Mouse (Mus musculus): ENCODE data around the gene Gpatch2. TPM values are rescaled to one million over a fixed set of nuclear protein-coding genes. Genes with fewer than 3 reads are reported as not detected.

Gene Gpatch2
- polyA plus RNA-seq, 1 experiment: 11.6 TPM

DNA sequence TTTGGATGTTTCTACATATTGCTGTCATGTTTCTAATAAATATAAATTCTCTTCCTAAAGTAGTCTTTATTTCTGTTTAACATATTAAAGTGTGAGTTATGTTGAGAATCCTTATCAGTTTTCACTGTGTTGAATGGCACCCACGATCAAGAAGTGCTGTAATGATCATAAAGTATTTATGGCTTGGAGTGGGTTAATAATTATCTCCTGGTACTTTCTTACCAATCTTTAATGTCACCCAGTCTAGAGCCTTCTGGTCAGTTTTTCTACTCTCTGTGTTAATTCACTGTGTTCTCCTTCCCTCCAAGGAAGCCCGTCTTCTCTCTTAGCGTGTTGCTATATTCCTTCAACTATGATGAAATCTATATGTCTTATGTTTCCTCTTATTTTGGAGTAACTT is 25.0 kb downstream of the Gpatch2 start:
- Histone ChIP-seq H3K4me1 (ENCODE audit: control insufficient read depth, insufficient read depth, low read length) (peaks cover 6% of the 10 kb centered on the region), H3K27ac (ENCODE audit: insufficient read depth, low read depth, low read length) (no peak overlapping the region), H3K4me3 (ENCODE audit: insufficient read depth, low read length) (no peak overlapping the region)
- TF ChIP-seq POLR2A (IDR thresholded peaks at IDR 0.05; ENCODE audit: borderline replicate concordance, low read depth, low read length) (no peak), CTCF (IDR thresholded peaks at IDR 0.05; ENCODE audit: low read depth, low read length) (no peak)

DNA sequence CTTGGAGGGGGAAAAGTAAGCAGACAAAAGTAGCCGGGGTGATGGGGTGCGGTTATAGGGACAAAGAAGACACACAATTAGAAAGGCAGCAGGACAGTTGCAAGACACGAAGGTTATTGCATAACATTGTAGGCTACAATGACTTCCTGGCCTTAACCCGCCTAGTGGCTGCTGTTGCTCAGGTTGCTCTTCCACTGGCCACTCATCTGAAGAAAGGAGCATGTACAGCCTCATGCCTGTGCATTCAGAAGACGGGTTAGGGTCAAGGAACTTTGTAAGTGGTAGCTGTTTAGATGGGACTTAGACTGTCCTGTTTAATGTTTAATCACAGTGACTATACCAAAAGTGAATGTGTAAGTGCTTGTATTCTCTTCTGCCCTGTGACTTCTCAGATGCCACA is 26.0 kb downstream of the Gpatch2 start:
- Histone ChIP-seq H3K4me1 (ENCODE audit: control insufficient read depth, insufficient read depth, low read length) (peaks cover 6% of the 10 kb centered on the region), H3K27ac (ENCODE audit: insufficient read depth, low read depth, low read length) (no peak overlapping the region), H3K4me3 (ENCODE audit: insufficient read depth, low read length) (no peak overlapping the region)
- TF ChIP-seq CTCF (IDR thresholded peaks at IDR 0.05; ENCODE audit: low read depth, low read length) (no peak), POLR2A (IDR thresholded peaks at IDR 0.05; ENCODE audit: borderline replicate concordance, low read depth, low read length) (no peak)

GRCm38 (mm10) chr1:187244734-187245133 is 29.4 kb downstream of the Gpatch2 start:
- Histone ChIP-seq H3K27ac (ENCODE audit: insufficient read depth, low read depth, low read length) (no peak overlapping the region), H3K4me1 (ENCODE audit: control insufficient read depth, insufficient read depth, low read length) (peaks cover 6% of the 10 kb centered on the region), H3K4me3 (ENCODE audit: insufficient read depth, low read length) (no peak overlapping the region)
- no peak for TF ChIP-seq CTCF (IDR thresholded peaks at IDR 0.05; ENCODE audit: low read depth, low read length)
- TF ChIP-seq POLR2A (IDR thresholded peaks at IDR 0.05; ENCODE audit: borderline replicate concordance, low read depth, low read length): no peak

- no peak for TF ChIP-seq CTCF (IDR thresholded peaks at IDR 0.05; ENCODE audit: low read depth, low read length)
- TF ChIP-seq POLR2A (IDR thresholded peaks at IDR 0.05; ENCODE audit: borderline replicate concordance, low read depth, low read length): no peak
- H3K4me1 ChIP-seq (ENCODE audit: control insufficient read depth, insufficient read depth, low read length): no peaks in the 10 kb centered on the region
- no peak overlapping the region for H3K4me3 ChIP-seq (ENCODE audit: insufficient read depth, low read length)
- no peak overlapping the region for H3K27ac ChIP-seq (ENCODE audit: insufficient read depth, low read depth, low read length)
These were observed 35.5 kb downstream of the Gpatch2 start for GRCm38 (mm10) chr1:187250741-187251262.

- Histone ChIP-seq H3K4me3 (ENCODE audit: insufficient read depth, low read length) (no peak overlapping the region), H3K4me1 (ENCODE audit: control insufficient read depth, insufficient read depth, low read length) (no peaks in the 10 kb centered on the region), H3K27ac (ENCODE audit: insufficient read depth, low read depth, low read length) (no peak overlapping the region)
- TF ChIP-seq POLR2A (IDR thresholded peaks at IDR 0.05; ENCODE audit: borderline replicate concordance, low read depth, low read length) (no peak), CTCF (IDR thresholded peaks at IDR 0.05; ENCODE audit: low read depth, low read length) (no peak)
These were observed 43.4 kb downstream of the Gpatch2 start for GRCm38 (mm10) chr1:187258756-187259155.

DNA sequence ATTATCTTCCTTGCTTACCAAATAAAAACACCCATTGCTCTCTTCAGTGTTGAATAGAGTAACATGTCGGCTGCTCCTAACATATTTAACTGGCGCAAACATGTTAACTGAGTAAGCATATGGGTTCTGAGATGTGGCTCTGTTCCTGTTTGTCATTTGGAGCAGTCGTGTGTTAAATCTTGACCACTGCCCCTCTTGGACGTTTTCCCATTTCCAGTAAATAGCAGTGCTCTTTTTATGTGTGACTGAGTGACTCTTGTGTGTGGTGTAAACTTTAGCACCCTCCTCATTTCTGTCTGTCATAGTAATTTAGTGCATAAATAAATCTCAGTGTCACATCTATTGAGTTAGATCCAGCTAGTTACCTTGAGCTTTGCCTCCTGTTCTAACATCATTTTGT is 52.3 kb downstream of the Gpatch2 start:
- Histone ChIP-seq H3K4me3 (ENCODE audit: insufficient read depth, low read length) (no peak overlapping the region), H3K27ac (ENCODE audit: insufficient read depth, low read depth, low read length) (no peak overlapping the region), H3K4me1 (ENCODE audit: control insufficient read depth, insufficient read depth, low read length) (no peaks in the 10 kb centered on the region)
- TF ChIP-seq POLR2A (IDR thresholded peaks at IDR 0.05; ENCODE audit: borderline replicate concordance, low read depth, low read length): no peak
- TF ChIP-seq CTCF (IDR thresholded peaks at IDR 0.05; ENCODE audit: low read depth, low read length): no peak

- H3K4me3 ChIP-seq (ENCODE audit: insufficient read depth, low read length): no peak overlapping the region
- H3K27ac ChIP-seq (ENCODE audit: insufficient read depth, low read depth, low read length): no peak overlapping the region
- H3K4me1 ChIP-seq (ENCODE audit: control insufficient read depth, insufficient read depth, low read length): no peaks in the 10 kb centered on the region
- TF ChIP-seq POLR2A (IDR thresholded peaks at IDR 0.05; ENCODE audit: borderline replicate concordance, low read depth, low read length) (no peak), CTCF (IDR thresholded peaks at IDR 0.05; ENCODE audit: low read depth, low read length) (no peak)
These were observed 55.3 kb downstream of the Gpatch2 start for GRCm38 (mm10) chr1:187270318-187271247.

DNA sequence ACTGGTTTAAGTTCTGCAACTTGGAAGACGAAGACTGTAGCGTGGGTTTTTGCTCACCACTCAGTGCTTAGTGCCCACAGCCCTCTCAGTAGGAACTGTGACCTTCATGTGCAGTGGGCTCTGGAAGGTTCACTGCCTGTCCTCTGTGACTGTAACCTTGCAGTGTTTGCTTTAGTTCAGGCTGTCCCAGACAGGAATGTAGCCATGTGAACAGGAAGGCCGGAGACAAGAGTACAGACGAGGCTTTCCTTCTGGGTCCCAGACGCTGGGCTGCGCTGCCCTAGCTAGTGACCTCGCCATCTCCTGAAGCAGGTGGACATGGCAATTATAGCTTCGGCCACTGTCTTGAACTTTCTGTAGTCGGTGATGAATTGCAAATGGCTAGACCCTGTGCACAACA is 62.0 kb downstream of the Gpatch2 start:
- no peak overlapping the region for H3K4me3 ChIP-seq (ENCODE audit: insufficient read depth, low read length)
- TF ChIP-seq POLR2A (IDR thresholded peaks at IDR 0.05; ENCODE audit: borderline replicate concordance, low read depth, low read length) (no peak), CTCF (IDR thresholded peaks at IDR 0.05; ENCODE audit: low read depth, low read length) (no peak)
- peaks cover 4% of the 10 kb centered on the region; the same call in 1 of the 2 replicates for H3K4me1 ChIP-seq (ENCODE audit: control insufficient read depth, insufficient read depth, low read length)
- no peak overlapping the region for H3K27ac ChIP-seq (ENCODE audit: insufficient read depth, low read depth, low read length)

- H3K4me3 ChIP-seq (ENCODE audit: insufficient read depth, low read length): no peak overlapping the region
- H3K4me1 ChIP-seq (ENCODE audit: control insufficient read depth, insufficient read depth, low read length): peaks cover 4% of the 10 kb centered on the region; the same call in 1 of the 2 replicates
- TF ChIP-seq CTCF (IDR thresholded peaks at IDR 0.05; ENCODE audit: low read depth, low read length) (no peak), POLR2A (IDR thresholded peaks at IDR 0.05; ENCODE audit: borderline replicate concordance, low read depth, low read length) (no peak)
- H3K27ac ChIP-seq (ENCODE audit: insufficient read depth, low read depth, low read length): no peak overlapping the region
These were observed 63.2 kb downstream of the Gpatch2 start for GRCm38 (mm10) chr1:187278472-187278871.

- Histone ChIP-seq H3K4me3 (ENCODE audit: insufficient read depth, low read length) (no peak overlapping the region), H3K27ac (ENCODE audit: insufficient read depth, low read depth, low read length) (no peak overlapping the region), H3K4me1 (ENCODE audit: control insufficient read depth, insufficient read depth, low read length) (peaks cover 4% of the 10 kb centered on the region; the same call in 1 of the 2 replicates)
- TF ChIP-seq CTCF (IDR thresholded peaks at IDR 0.05; ENCODE audit: low read depth, low read length): no peak
- TF ChIP-seq POLR2A (IDR thresholded peaks at IDR 0.05; ENCODE audit: borderline replicate concordance, low read depth, low read length): no peak
These were observed 64.5 kb downstream of the Gpatch2 start for GRCm38 (mm10) chr1:187279776-187280175.
